Mouse (Mus musculus): Measurements from ENCODE around the gene Otop2. TPM values are rescaled to one million over a fixed set of nuclear protein-coding genes. Genes with fewer than 3 reads are reported as not detected.

Gene Otop2
- total and polyA plus RNA-seq, 3 experiments, result not detected

- H3K27me3 ChIP-seq (replicated peaks), result peaks cover 95% of the 10 kb centered on the region
- H3K9me3 ChIP-seq (replicated peaks; ENCODE audit: low read length), result no peaks in the 10 kb centered on the region
- in situ Hi-C loops (cut with MboI; ENCODE audit: low pct_ligation_motif_present, low pct_unique_long_range_greater_than_20kb, low sequenced_read_pairs) (no loop called here), dilution Hi-C loops (cut with MboI; ENCODE audit: extremely low pct_ligation_motif_present, extremely low pct_unique_long_range_greater_than_20kb, low sequenced_read_pairs) (no loop called here)
- no peak overlapping the region for H3K9ac ChIP-seq (ENCODE audit: insufficient read depth, low read depth)
- no peaks in the 10 kb centered on the region for H3K36me3 ChIP-seq (replicated peaks in 1 of 2; ENCODE audit: control insufficient read depth in 1 of 2, insufficient read depth in 1 of 2, low read length in 1 of 2)
- TF ChIP-seq POLR2A (IDR thresholded peaks at IDR 0.05; ENCODE audit: low read depth, low read length) (no peak), ETS1 (conservative IDR thresholded peaks at IDR 0.05; ENCODE audit: low read depth, low read length) (no peak), UBTF (IDR thresholded peaks at IDR 0.05; ENCODE audit: low read depth, low read length) (no peak), BHLHE40 (IDR thresholded peaks at IDR 0.05; ENCODE audit: low read depth, low read length) (no peak), ELF1 (IDR thresholded peaks at IDR 0.05; ENCODE audit: low read depth, low read length) (no peak), MAX (IDR thresholded peaks at IDR 0.05; ENCODE audit: low read length) (no peak)
- H3K27ac ChIP-seq (ENCODE audit: insufficient read depth, low read depth), result no peak overlapping the region
- H3K79me2 ChIP-seq (replicated peaks; ENCODE audit: control insufficient read depth, extremely low read depth, insufficient read depth, poor library complexity, severe bottlenecking), result no peaks in the 10 kb centered on the region
- no peak overlapping the region for H3K4me3 ChIP-seq (replicated peaks in 1 of 3; ENCODE audit: low read depth in 2 of 3, low read length in 2 of 3, poor library complexity in 1 of 3)
- peaks cover 12% of the 10 kb centered on the region in 2 experiments for H3K4me1 ChIP-seq (ENCODE audit: control insufficient read depth in 1 of 2, insufficient read depth in 2 of 2)
- no peak overlapping the region for H3K4me2 ChIP-seq (ENCODE audit: insufficient read depth, low read depth, poor library complexity, severe bottlenecking)
- DNase-seq (ENCODE audit: extremely low read depth), result no peak
These were observed 65.1 kb downstream of the Otop2 start for GRCm38 (mm10) chr11:115372015-115372414.

GRCm38 (mm10) chr11:115372737-115373136 is 65.8 kb downstream of the Otop2 start:
- dilution Hi-C loops (cut with MboI; ENCODE audit: extremely low pct_ligation_motif_present, extremely low pct_unique_long_range_greater_than_20kb, low sequenced_read_pairs), result no loop called here
- H3K4me2 ChIP-seq (ENCODE audit: insufficient read depth, low read depth, poor library complexity, severe bottlenecking), result no peak overlapping the region
- no peak for TF ChIP-seq ZNF384 (IDR thresholded peaks at IDR 0.05; ENCODE audit: low read depth, low read length)
- peak in 1 of 2 experiments; percentile 71; a peak in 2 of 4 replicates for TF ChIP-seq CTCF (conservative IDR thresholded peaks at IDR 0.05 in 1 of 2, IDR thresholded peaks at IDR 0.05 in 1 of 2; ENCODE audit: low read depth in 2 of 2, low read length in 2 of 2)
- no peak overlapping the region for H3K27ac ChIP-seq (ENCODE audit: insufficient read depth, low read depth)
- no peaks in the 10 kb centered on the region for H3K79me2 ChIP-seq (replicated peaks; ENCODE audit: control insufficient read depth, extremely low read depth, insufficient read depth, poor library complexity, severe bottlenecking)
- no peak overlapping the region for H3K4me3 ChIP-seq (replicated peaks in 1 of 3; ENCODE audit: low read depth in 2 of 3, low read length in 2 of 3, poor library complexity in 1 of 3)
- DNase-seq (ENCODE audit: extremely low read depth), result no peak
- H3K27me3 ChIP-seq (replicated peaks), result peaks cover 92% of the 10 kb centered on the region
- in situ Hi-C loops (cut with MboI; ENCODE audit: low pct_ligation_motif_present, low pct_unique_long_range_greater_than_20kb, low sequenced_read_pairs), result no loop called here
- H3K9ac ChIP-seq (ENCODE audit: insufficient read depth, low read depth), result no peak overlapping the region
- no peaks in the 10 kb centered on the region for H3K9me3 ChIP-seq (replicated peaks; ENCODE audit: low read length)
- H3K36me3 ChIP-seq (replicated peaks in 1 of 2; ENCODE audit: control insufficient read depth in 1 of 2, insufficient read depth in 1 of 2, low read length in 1 of 2), result no peaks in the 10 kb centered on the region
- H3K4me1 ChIP-seq (ENCODE audit: control insufficient read depth in 1 of 2, insufficient read depth in 2 of 2), result peaks cover 5 to 10% of the 10 kb centered on the region in 2 experiments

GRCm38 (mm10) chr11:115373805-115374694 is 67.1 kb downstream of the Otop2 start:
- peaks cover 92% of the 10 kb centered on the region for H3K27me3 ChIP-seq (replicated peaks)
- H3K9ac ChIP-seq (ENCODE audit: insufficient read depth, low read depth), result peak overlapping the region; percentile 35
- in situ Hi-C loops (cut with MboI; ENCODE audit: low pct_ligation_motif_present, low pct_unique_long_range_greater_than_20kb, low sequenced_read_pairs) (no loop called here), dilution Hi-C loops (cut with MboI; ENCODE audit: extremely low pct_ligation_motif_present, extremely low pct_unique_long_range_greater_than_20kb, low sequenced_read_pairs) (no loop called here)
- peak overlapping the region; percentile 94 for H3K4me2 ChIP-seq (ENCODE audit: insufficient read depth, low read depth, poor library complexity, severe bottlenecking)
- H3K27ac ChIP-seq (ENCODE audit: insufficient read depth, low read depth), result no peak overlapping the region
- H3K9me3 ChIP-seq (replicated peaks; ENCODE audit: low read length), result peaks cover 10% of the 10 kb centered on the region
- no peaks in the 10 kb centered on the region for H3K79me2 ChIP-seq (replicated peaks; ENCODE audit: control insufficient read depth, extremely low read depth, insufficient read depth, poor library complexity, severe bottlenecking)
- H3K36me3 ChIP-seq (replicated peaks in 1 of 2; ENCODE audit: control insufficient read depth in 1 of 2, insufficient read depth in 1 of 2, low read length in 1 of 2), result no peaks in the 10 kb centered on the region
- no peak for DNase-seq (ENCODE audit: extremely low read depth)
- peaks cover 4 to 10% of the 10 kb centered on the region in 2 experiments; a peak in 3 of 4 replicates for H3K4me1 ChIP-seq (ENCODE audit: control insufficient read depth in 1 of 2, insufficient read depth in 2 of 2)
- peak overlapping the region in 2 of 3 experiments; percentile 17 to 57 for H3K4me3 ChIP-seq (replicated peaks in 1 of 3; ENCODE audit: low read depth in 2 of 3, low read length in 2 of 3, poor library complexity in 1 of 3)
- TF ChIP-seq RAD21 (IDR thresholded peaks at IDR 0.05; ENCODE audit: low read depth, low read length) (no peak), CTCF (conservative IDR thresholded peaks at IDR 0.05 in 1 of 2, IDR thresholded peaks at IDR 0.05 in 1 of 2; ENCODE audit: low read depth in 2 of 2, low read length in 2 of 2) (no peak), KAT2A (IDR thresholded peaks at IDR 0.05; ENCODE audit: insufficient replicate concordance, low read length) (no peak), BHLHE40 (IDR thresholded peaks at IDR 0.05; ENCODE audit: low read depth, low read length) (peak; percentile 49; the same call in 1 of the 2 replicates), ZNF384 (IDR thresholded peaks at IDR 0.05; ENCODE audit: low read depth, low read length) (no peak), EP300 (IDR thresholded peaks at IDR 0.05; ENCODE audit: low read length) (no peak), HCFC1 (IDR thresholded peaks at IDR 0.05; ENCODE audit: low read depth, low read length) (no peak), MAFK (IDR thresholded peaks at IDR 0.05; ENCODE audit: insufficient replicate concordance, low read length) (no peak), MYC (IDR thresholded peaks at IDR 0.05; ENCODE audit: low read depth, low read length) (no peak), POLR2A (IDR thresholded peaks at IDR 0.05; ENCODE audit: low read depth, low read length) (no peak), USF2 (conservative IDR thresholded peaks at IDR 0.05; ENCODE audit: low read depth, low read length) (no peak), ZMIZ1 (IDR thresholded peaks at IDR 0.05; ENCODE audit: low read depth, low read length) (no peak), CHD2 (IDR thresholded peaks at IDR 0.05; ENCODE audit: low read length) (peak; percentile 75; the same call in 1 of the 2 replicates), E2F4 (IDR thresholded peaks at IDR 0.05; ENCODE audit: insufficient replicate concordance, low read depth, low read length) (no peak), TCF12 (IDR thresholded peaks at IDR 0.05; ENCODE audit: low read depth, low read length) (no peak), MXI1 (IDR thresholded peaks at IDR 0.05; ENCODE audit: low read depth, low read length) (no peak), JUND (conservative IDR thresholded peaks at IDR 0.05; ENCODE audit: low read depth, low read length) (no peak), SMC3 (IDR thresholded peaks at IDR 0.05; ENCODE audit: low read depth, low read length) (no peak), SIN3A (IDR thresholded peaks at IDR 0.05; ENCODE audit: low read length) (peak; percentile 77), NRF1 (IDR thresholded peaks at IDR 0.05; ENCODE audit: low read depth, low read length) (no peak)

Measured in CH12.LX (cell line).